18 mouse cellular contexts compared by ENCODE assay signal in the genomic region with DNA sequence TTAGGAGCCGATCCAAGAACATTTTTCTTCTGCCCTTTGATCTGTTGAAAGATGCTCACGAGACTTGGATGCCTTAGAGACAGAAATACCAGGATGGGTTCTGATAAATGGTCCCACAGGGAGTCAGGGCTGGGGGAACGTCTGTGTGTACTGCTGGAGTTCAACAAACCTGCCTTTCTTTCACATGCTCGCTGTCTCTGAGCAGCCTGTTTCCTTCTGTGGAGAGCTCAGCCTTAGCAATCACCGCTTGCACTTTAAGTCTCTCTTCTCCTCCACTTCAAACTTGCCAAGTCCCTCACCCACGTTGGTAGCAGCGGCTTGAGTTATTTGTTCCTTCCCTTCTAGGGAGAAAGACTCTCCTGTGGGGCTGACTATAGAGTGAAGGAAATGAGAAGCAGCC. TPM values are rescaled to one million over a fixed set of nuclear protein-coding genes. Genes with fewer than 3 reads are reported as not detected.
DNase-seq lines count a peak whose midpoint lies in the region; ATAC-seq and TF ChIP-seq lines count a peak whose summit lies in the region.
"Had no signal": no experiment of that assay in that cellular context is flagged by ENCODE, and none has a peak within 500 bp of the region (broad histone marks: within the 10 kb centered on the region; RNA-seq: fewer than 3 reads in every experiment).

No protein-coding gene starts in this region.

- intact Hi-C loops in left cerebral cortex, adult 2 months (cut with DNase I), result loop anchor here (1.0 to 5.0 kb wide), 4 partner anchors 107 to 539 kb away; no protein-coding TSS in a partner anchor

- ATAC-seq in embryonic facial prominence, embryonic 15.5 days (ENCODE audit: insufficient number of reproducible peaks, low FRiP score, low TSS enrichment, low read depth), result no peak
- no peak for ATAC-seq in neural tube, embryonic 11.5 days (ENCODE audit: insufficient read depth, low FRiP score, low TSS enrichment)
- ATAC-seq: forebrain, embryonic 15.5 days had no signal

- no peaks in the 10 kb centered on the region for H3K4me1 ChIP-seq in embryonic facial prominence, embryonic 15.5 days
- H3K4me1 ChIP-seq in neural tube, embryonic 11.5 days (ENCODE audit: control insufficient read depth, insufficient read depth, low read length), result no peaks in the 10 kb centered on the region
- H3K4me1 ChIP-seq: forebrain, embryonic 15.5 days; megakaryocyte, embryonic 14.5 days; neural tube, embryonic 12.5 days had no signal

- no peak overlapping the region for H3K4me2 ChIP-seq in embryonic facial prominence, embryonic 15.5 days (replicated peaks)
- no peak overlapping the region for H3K4me2 ChIP-seq in neural tube, embryonic 11.5 days (ENCODE audit: low read depth)
- H3K4me2 ChIP-seq: forebrain, embryonic 15.5 days; neural tube, embryonic 12.5 days had no signal

- H3K4me3 ChIP-seq in left cerebral cortex, adult 2 months, result no peak overlapping the region
- H3K4me3 ChIP-seq in embryonic facial prominence, embryonic 15.5 days (replicated peaks), result no peak overlapping the region
- H3K4me3 ChIP-seq in neural tube, embryonic 11.5 days (ENCODE audit: low read depth, low read length), result no peak overlapping the region
- H3K4me3 ChIP-seq: forebrain, embryonic 15.5 days; layer of hippocampus, adult 2 months; megakaryocyte, embryonic 14.5 days; neural tube, embryonic 12.5 days had no signal

- H3K27me3 ChIP-seq in embryonic facial prominence, embryonic 15.5 days, result no peaks in the 10 kb centered on the region
- no peaks in the 10 kb centered on the region for H3K27me3 ChIP-seq in neural tube, embryonic 11.5 days (ENCODE audit: control insufficient read depth, insufficient read depth, low read length)

- DNase-seq in left cerebral cortex, adult 2 months (ENCODE audit: extremely low spot score in 1 of 2, low spot score in 2 of 2), result peak; percentile 14 to 36
- DNase-seq in left cerebral cortex, adult 11 months (ENCODE audit: low spot score), result no peak
- DNase-seq in brain, adult 2 months (ENCODE audit: low read depth, low spot score), result peak; percentile 81
- DNase-seq in neural tube, embryonic 11.5 days (ENCODE audit: low spot score), result peak; percentile 21
- no peak for DNase-seq in kidney, postnatal 10 days
- DNase-seq in urinary bladder, postnatal 25 days (ENCODE audit: low spot score), result no peak
- DNase-seq: adrenal gland, postnatal 10 days; kidney, adult 8-10 months; thymus, adult 18-20 months had no signal

- H3K9ac ChIP-seq in embryonic facial prominence, embryonic 15.5 days, result no peak overlapping the region
- H3K9ac ChIP-seq in neural tube, embryonic 11.5 days (ENCODE audit: low read length), result no peak overlapping the region
- H3K9ac ChIP-seq: forebrain, embryonic 15.5 days; neural tube, embryonic 12.5 days had no signal

- 21% methylated on average over 7 of the region's 7 CpGs for WGBS in embryonic facial prominence, embryonic 15.5 days
- WGBS in neural tube, embryonic 11.5 days, result 31% methylated on average over 7 of the region's 7 CpGs

- H3K27ac ChIP-seq in left cerebral cortex, adult 2 months, result peak overlapping the region; percentile 59
- H3K27ac ChIP-seq in embryonic facial prominence, embryonic 15.5 days (replicated peaks), result 0 out of 2 replicates have a peak overlapping the region, but pooled peaks have one; percentile 28
- no peak overlapping the region for H3K27ac ChIP-seq in neural tube, embryonic 11.5 days (ENCODE audit: low read depth, low read length)
- H3K27ac ChIP-seq: forebrain, embryonic 15.5 days; layer of hippocampus, adult 2 months; neural tube, embryonic 12.5 days had no signal

- no peaks in the 10 kb centered on the region for H3K36me3 ChIP-seq in embryonic facial prominence, embryonic 15.5 days
- H3K36me3 ChIP-seq in neural tube, embryonic 11.5 days (ENCODE audit: control insufficient read depth, insufficient read depth, low read length), result no peaks in the 10 kb centered on the region
- H3K36me3 ChIP-seq: forebrain, embryonic 15.5 days; neural tube, embryonic 12.5 days had no signal

- no peaks in the 10 kb centered on the region for H3K9me3 ChIP-seq in embryonic facial prominence, embryonic 15.5 days (replicated peaks)
- H3K9me3 ChIP-seq in neural tube, embryonic 11.5 days (ENCODE audit: control insufficient read depth, low read length), result no peaks in the 10 kb centered on the region
- H3K9me3 ChIP-seq: forebrain, embryonic 15.5 days; megakaryocyte, embryonic 14.5 days; neural tube, embryonic 12.5 days had no signal

- no peak for TF ChIP-seq CTCF in left cerebral cortex, adult 2 months (IDR thresholded peaks at IDR 0.05)

RNA-seq across cellular contexts. Expression of a gene that starts 26.6 kb away (rescaled TPM):
- not detected for total RNA-seq in left cerebral cortex, adult 2 months (2021)
- 37.0 and 46.2 TPM in 2 replicates for polyA plus RNA-seq in embryonic facial prominence, embryonic 15.5 days (2015; fragmentation: Nextera tagmentation; extraction: Ambion mirVana)
- polyA plus RNA-seq in neural tube, embryonic 11.5 days (2014; fragmentation: Nextera tagmentation; extraction: Ambion mirVana), result not detected in 2 replicates
- total RNA-seq: heart, postnatal 25 days; layer of hippocampus, adult 2 months had no signal
- polyA plus RNA-seq: neural tube, embryonic 12.5 days had no signal

RNA-seq across cellular contexts. Expression of a gene that starts 28.4 kb away (rescaled TPM):
- total RNA-seq in left cerebral cortex, adult 2 months (2021), result not detected
- polyA plus RNA-seq in embryonic facial prominence, embryonic 15.5 days (2015; fragmentation: Nextera tagmentation; extraction: Ambion mirVana), result 0.55 and 0.58 TPM in 2 replicates
- polyA plus RNA-seq in neural tube, embryonic 11.5 days (2014; fragmentation: Nextera tagmentation; extraction: Ambion mirVana), result 0.19 and 0.28 TPM in 2 replicates
- total RNA-seq: heart, postnatal 25 days; layer of hippocampus, adult 2 months had no signal
- polyA plus RNA-seq: forebrain, embryonic 15.5 days had no signal

RNA-seq across cellular contexts. Expression of a gene that starts 44.3 kb away (rescaled TPM):
- total RNA-seq in left cerebral cortex, adult 2 months (2021), result 10 to 100 TPM in 1 of 2 experiments, 1 to 10 TPM in 1; 8.7 to 11.6 TPM
- polyA plus RNA-seq in embryonic facial prominence, embryonic 15.5 days (2015; fragmentation: Nextera tagmentation; extraction: Ambion mirVana), result 0.24 and 0.88 TPM in 2 replicates
- polyA plus RNA-seq in neural tube, embryonic 11.5 days (2014; fragmentation: Nextera tagmentation; extraction: Ambion mirVana), result not detected in 2 replicates
- total RNA-seq: adrenal gland, postnatal 10 days; gastrocnemius, postnatal 4 days; heart, postnatal 25 days had no signal
- polyA plus RNA-seq: neural tube, embryonic 12.5 days had no signal

RNA-seq across cellular contexts. Expression of a gene that starts 54.8 kb away (rescaled TPM):
- total RNA-seq in left cerebral cortex, adult 2 months (2021), result not detected
- 0.16 and 0.35 TPM in 2 replicates for polyA plus RNA-seq in embryonic facial prominence, embryonic 15.5 days (2015; fragmentation: Nextera tagmentation; extraction: Ambion mirVana)
- not detected in 2 replicates for polyA plus RNA-seq in neural tube, embryonic 11.5 days (2014; fragmentation: Nextera tagmentation; extraction: Ambion mirVana)
- total RNA-seq: adrenal gland, postnatal 10 days; gastrocnemius, postnatal 4 days; heart, postnatal 25 days; layer of hippocampus, adult 2 months had no signal
- polyA plus RNA-seq: forebrain, embryonic 15.5 days; limb, embryonic 14.5 days; neural tube, embryonic 12.5 days; small intestine, adult 2 months had no signal

Comparison
In these comparisons a context has a peak if more than half of its experiments do, and no peak if none do; other contexts are left out.
1. DNase-seq: peak in left cerebral cortex, adult 2 months (2 of 2), brain, adult 2 months (single experiment) and neural tube, embryonic 11.5 days (single experiment); none in left cerebral cortex, adult 11 months (single experiment), kidney, postnatal 10 days (single experiment) and urinary bladder, postnatal 25 days (single experiment).
2. RNA of a gene that starts 26.6 kb away (polyA plus RNA-seq): 37.0 to 46.2 TPM in embryonic facial prominence, embryonic 15.5 days; not detected in neural tube, embryonic 11.5 days; every median in the first group is over 10 times any median in the second.